Mouse (Mus musculus): ENCODE measurements around the gene Snx1.

DNA sequence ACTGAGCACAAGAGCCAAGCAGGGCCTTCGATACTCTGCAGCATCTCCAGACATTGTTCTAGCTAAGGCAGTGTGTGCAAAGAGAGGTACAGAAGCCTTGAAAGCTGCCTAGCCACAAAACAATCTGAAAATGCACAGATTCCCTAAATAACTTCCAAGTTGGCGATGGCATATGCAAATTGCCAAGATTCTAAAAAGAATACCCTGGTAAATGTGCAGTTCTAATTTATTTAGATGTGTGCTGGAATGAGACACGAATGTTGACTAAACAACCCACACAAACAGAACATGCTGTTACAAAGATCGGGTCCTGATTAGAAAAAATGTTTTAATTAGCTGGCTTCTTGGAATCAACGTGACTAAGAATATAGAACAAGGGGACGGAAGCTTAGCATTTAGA is 23.7 kb downstream of the Snx1 start:
- TF ChIP-seq ZC3H11A (IDR thresholded peaks at IDR 0.05; ENCODE audit: borderline replicate concordance, low read depth, low read length) (no peak), MAFK (IDR thresholded peaks at IDR 0.05; ENCODE audit: insufficient read depth, low read depth, low read length) (no peak), ZNF384 (IDR thresholded peaks at IDR 0.05; ENCODE audit: low read depth, low read length) (no peak)

All from ES-E14 (cell line).